Mouse (Mus musculus): Measurements from ENCODE around the gene Fmr1nb. TPM values are rescaled to one million over a fixed set of nuclear protein-coding genes. Genes with fewer than 3 reads are reported as not detected.
A peak's percentile ranks its signal among the peaks of the same experiment; 100 is the strongest.
"Not testable (repeated sequence)": the region's sequence is repeated elsewhere in the genome, so short reads cannot be mapped to it uniquely, and the experiment has no call there.

The Fmr1nb gene
- total RNA-seq (2015) (0.54 TPM in 1 of 2 replicates, not detected in the other), total RNA-seq (2017) (0.61 and 0.79 TPM in 2 replicates)

- no peak for ATAC-seq (replicated peaks; ENCODE audit: poor library complexity)
These were observed at the start of gene Fmr1nb for GRCm38 (mm10) chrX:68761606-68762005. TSS of gene Fmr1nb (plus strand) at chrX:68761839.

DNA sequence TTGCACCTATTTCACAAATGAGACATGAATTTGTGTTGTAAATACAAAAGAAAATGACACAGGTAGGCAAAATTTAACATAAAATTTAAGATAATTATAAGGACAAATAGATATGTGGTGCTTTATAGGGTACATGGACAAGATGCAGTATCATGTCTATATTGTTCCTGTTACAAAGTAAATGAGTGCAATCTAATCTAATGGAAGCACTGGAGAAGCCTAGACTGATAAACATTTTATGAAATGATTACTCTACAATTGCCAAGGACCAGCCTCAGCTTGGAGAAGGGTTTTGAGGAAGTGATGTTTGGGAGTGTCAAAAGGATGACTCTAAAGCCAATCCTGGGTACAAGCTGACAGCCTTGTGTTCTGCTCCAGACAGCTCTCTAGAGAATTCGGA lies 24.7 kb upstream of the Fmr1nb start:
- no peak for ATAC-seq (replicated peaks; ENCODE audit: poor library complexity)

GRCm38 (mm10) chrX:68740088-68740487 lies 21.6 kb upstream of the Fmr1nb start:
- no peak for ATAC-seq (replicated peaks; ENCODE audit: poor library complexity)

GRCm38 (mm10) chrX:68820449-68820848 lies 58.8 kb downstream of the Fmr1nb start:
- not testable (repeated sequence) for ATAC-seq (replicated peaks; ENCODE audit: poor library complexity)

GRCm38 (mm10) chrX:68821059-68821458 lies 59.4 kb downstream of the Fmr1nb start, which contains the start of gene Gm14698:
TSS of gene Gm14698 (plus strand) at chrX:68821093.
- peak; percentile 84 for ATAC-seq (replicated peaks; ENCODE audit: poor library complexity)

DNA sequence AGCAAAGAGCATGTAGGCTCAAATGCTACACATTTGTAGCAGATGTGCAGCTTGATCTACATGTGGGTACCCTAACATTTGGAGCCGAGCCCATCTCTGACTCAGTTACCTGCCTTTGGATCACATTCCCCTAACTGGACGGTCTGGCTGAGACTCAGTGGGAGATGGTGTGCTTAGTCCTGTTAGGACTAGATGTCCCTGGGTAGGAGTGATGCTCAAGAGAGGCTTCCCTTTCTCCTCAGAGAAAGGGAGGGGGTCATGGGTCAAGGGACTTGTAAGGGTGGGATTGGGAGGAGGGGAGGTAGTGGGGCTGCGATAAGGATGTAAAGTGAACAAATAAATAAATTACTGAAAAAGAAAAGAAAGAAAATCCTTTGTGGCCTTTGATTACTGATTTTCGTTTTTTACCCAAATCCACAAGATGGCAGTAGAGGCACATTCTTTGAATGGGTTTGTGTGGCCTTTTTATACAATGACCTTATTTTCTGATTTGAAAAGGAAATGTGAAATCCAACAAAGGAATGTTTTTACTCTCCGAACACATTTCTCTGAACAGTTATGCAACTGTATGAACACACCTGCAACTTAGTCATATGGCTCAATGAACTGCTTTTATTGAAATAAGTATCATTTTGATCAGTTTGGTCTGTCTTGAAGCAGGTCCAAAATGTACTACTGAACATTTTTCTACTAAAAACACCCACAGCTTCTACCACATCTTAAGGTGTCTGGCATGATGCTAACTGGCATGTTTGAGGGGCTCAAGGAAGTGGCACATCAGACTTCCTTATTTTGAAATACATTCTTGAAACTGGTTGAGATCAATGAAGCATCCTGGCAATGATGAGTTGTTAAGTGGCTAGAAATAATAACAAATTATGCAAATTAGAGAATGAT lies 78.2 kb downstream of the Fmr1nb start:
- ATAC-seq (replicated peaks; ENCODE audit: poor library complexity) = no peak

Other genes with a start within 250 kb of the Fmr1nb start
- 79.4 and 84.1 TPM in 2 replicates for gene Fmr1, start 83.3 kb upstream of the Fmr1nb start, total RNA-seq (2015)
- gene Fmr1, start 83.3 kb upstream of the Fmr1nb start, total RNA-seq (2017) = 67.6 and 86.3 TPM in 2 replicates
- gene Gm14698, start 59.3 kb downstream of the Fmr1nb start, total RNA-seq (2015) = 3.1 and 10.3 TPM in 2 replicates
- 1.8 and 4.5 TPM in 2 replicates for gene Gm14698, start 59.3 kb downstream of the Fmr1nb start, total RNA-seq (2017)
- not detected in 2 replicates for gene Gm6812, start 131.2 kb downstream of the Fmr1nb start, total RNA-seq (2015)
- not detected in 2 replicates for gene Gm6812, start 131.2 kb downstream of the Fmr1nb start, total RNA-seq (2017)

All from megakaryocyte progenitor cell, adult 5-6 weeks (primary cell).